Mouse (Mus musculus) gastrocnemius, postnatal 14 days (tissue): ENCODE data around the gene Rrbp1. TPM values are rescaled to one million over a fixed set of nuclear protein-coding genes. Genes with fewer than 3 reads are reported as not detected.

Experiments used
- total RNA-seq, 2 experiments: library from RNA; stranded (reverse); gene quantifications; 2 replicates each; pipeline ENCODE4 v1.2.3; 2021

Rrbp1 gene
- total RNA-seq, 2 experiments from 2014 or later = 73.6 to 99.8 TPM

Other genes starting within 250 kb of the Rrbp1 start
- under 1 TPM; 0.53 to 0.66 TPM for gene Bfsp1, start 148.1 kb downstream of the Rrbp1 start, total RNA-seq
- gene Dstn, start 95.9 kb downstream of the Rrbp1 start, total RNA-seq = 10 to 100 TPM; 43.1 to 52.3 TPM
- not detected for gene Banf2, start 21.8 kb upstream of the Rrbp1 start, total RNA-seq